Mouse (Mus musculus) gastrocnemius, postnatal 4 days (tissue): ENCODE measurements around the gene Gm10447. TPM values are rescaled to one million over a fixed set of nuclear protein-coding genes. Genes with fewer than 3 reads are reported as not detected.

ENCODE experiments used
- DNase-seq, 2 experiments: peaks; one replicate each; pipeline ENCODE4 v3.0.0; 2021 to 2022; ENCODE audit warnings: low spot score in 2 of 2, mixed read lengths in 2 of 2
- total RNA-seq, 2 experiments: library from RNA; stranded (reverse); gene quantifications; 2 replicates each; pipeline ENCODE4 v1.2.3; 2021

Gene Gm10447
- total RNA-seq, 2 experiments from 2014 or later, result not detected

DNA sequence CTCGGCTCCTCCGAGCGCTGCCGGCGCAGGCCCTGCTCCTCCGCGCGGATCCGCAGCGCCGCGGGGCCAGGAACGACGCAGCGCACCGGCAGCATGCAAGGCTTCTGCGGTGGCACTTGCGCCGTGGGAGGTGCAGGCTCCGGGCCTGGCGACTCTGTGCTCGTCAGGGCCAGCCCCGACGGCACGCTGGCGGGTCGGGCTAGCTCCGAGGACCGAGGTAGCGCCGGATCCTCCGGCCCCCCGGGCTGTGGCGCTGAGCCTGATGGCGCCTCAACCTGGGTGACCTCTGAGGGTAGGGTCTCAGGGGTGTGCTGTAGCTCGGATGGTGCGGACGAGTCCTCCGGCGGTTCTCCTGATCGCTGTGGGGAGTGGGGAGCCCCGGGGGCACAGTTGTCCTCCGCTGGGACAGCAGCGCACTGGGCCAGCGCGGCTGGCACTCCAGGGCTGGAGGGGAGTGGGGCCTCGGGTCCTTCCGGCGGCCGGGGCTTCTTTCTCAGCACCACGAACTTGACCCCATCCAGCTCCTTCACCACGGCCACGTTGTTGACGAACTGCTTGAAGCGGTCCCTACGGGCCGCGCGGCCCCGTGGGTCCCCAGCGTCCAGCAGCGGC lies 22.4 kb upstream of the Gm10447 start:
- DNase-seq, result peak in 1 of 2 experiments; percentile 26

- peak in 1 of 2 experiments; percentile 21 for DNase-seq
These were observed 21.7 kb upstream of the Gm10447 start for GRCm38 (mm10) chr11:53478383-53479170.

GRCm38 (mm10) chr11:53477833-53478232 lies 20.9 kb upstream of the Gm10447 start:
- DNase-seq, result no peak

- no peak for DNase-seq
These were observed 18.7 kb upstream of the Gm10447 start for GRCm38 (mm10) chr11:53475620-53476019.

- no peak for DNase-seq
These were observed 15.8 kb upstream of the Gm10447 start for GRCm38 (mm10) chr11:53472709-53473108.

DNA sequence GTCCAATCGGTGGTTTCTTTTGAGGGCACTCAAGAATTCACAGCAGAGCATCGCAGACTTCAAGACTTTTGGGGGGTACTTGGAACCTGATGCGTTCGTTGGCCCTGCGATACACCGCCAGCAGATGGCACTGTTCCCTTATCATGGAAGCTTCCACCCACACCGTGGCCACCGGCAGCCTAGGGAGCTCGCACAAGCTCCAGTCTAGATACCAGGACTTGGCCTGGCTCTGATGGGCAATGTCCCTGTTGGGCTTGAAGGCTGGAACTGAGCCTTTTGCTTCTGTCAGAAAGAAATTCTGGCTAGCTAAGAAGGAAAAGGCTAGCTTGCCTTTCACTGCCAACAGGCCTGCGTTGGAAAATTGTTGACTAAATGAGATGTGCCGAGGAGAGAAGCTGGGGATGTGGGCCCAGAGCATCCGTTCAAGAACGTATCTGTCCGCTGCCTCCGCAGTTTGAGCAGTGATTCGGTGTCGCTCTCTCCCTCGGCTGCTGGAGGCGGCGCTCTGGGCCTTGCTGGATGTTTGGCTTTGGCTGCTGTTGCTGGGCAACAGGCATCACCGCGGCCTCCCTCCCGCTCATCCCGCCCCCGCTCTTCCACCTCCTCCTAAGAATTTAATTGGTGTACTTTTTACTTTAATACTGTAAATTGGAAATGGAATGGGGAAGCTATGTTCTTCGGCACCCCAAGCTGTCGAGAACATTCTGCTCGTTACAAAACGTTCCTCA lies 13.2 kb upstream of the Gm10447 start, which contains the start of gene Gm9837:
Gm9837 (minus strand) TSS at position 512 of the 728 bp plus-strand sequence.
- peak; percentile 80 to 93 for DNase-seq

- no peak for DNase-seq
These were observed 12.5 kb upstream of the Gm10447 start for GRCm38 (mm10) chr11:53469294-53469967.

DNA sequence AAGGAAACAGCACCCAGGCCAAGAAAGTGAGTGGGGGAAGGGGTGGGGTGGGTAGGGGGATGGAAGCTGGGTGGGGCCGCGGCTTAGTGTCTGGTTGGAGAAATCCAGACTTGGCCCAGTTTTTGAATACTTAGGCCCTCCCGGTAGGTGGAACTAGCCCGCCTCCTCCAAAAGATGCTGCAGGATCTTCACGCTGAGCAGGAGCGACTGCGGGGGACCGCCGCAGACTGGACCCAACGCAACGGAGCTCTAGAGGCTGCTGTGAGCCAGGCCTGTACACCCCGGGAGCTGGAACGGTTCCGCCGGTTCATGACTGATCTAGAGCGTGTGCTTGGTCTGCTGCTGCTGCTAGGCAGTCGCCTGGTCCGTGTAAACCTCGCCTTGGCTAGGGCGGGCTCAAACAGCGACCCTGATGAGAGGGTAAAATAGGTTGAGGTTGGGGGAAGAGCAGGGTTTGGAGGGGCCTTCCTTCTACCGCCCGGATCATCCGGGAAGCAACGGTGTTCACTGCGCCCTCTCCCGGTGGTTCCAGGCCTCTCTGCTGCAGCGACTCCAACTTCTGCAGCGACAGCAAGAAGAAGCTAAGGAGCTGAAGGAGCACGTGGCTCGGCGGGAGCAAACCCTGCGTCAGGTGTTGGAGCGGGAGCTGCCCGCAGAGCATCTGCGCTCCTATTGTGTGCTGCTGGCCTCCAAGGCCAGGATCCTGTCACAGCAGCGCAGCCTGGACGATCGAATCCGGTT lies 9.5 kb upstream of the Gm10447 start:
- DNase-seq, result peak; percentile 69 to 86

GRCm38 (mm10) chr11:53463551-53464424 lies 6.9 kb upstream of the Gm10447 start:
- DNase-seq, result peak in 1 of 2 experiments; percentile 31

GRCm38 (mm10) chr11:53461727-53462126 lies 4.8 kb upstream of the Gm10447 start:
- DNase-seq, result no peak

DNA sequence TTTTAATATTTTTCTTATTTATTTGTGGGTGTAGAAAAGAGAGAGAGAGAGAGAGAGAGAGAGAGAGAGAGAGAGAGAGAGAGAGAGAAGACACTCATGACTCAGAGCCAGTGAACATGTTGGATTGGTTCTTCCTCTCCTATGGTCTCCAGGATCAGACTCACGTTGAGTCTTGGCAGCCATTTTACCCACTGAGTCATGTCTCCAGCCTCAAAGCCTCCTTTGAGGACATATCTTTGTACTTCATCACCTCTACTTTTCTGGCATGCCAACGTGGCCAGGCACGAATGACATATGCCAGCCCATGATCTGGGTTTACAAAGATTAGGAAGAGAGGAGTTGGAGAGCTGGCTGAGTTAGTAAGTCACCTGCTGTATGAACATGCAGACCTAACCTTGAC lies 3.3 kb upstream of the Gm10447 start:
- DNase-seq, result no peak

DNA sequence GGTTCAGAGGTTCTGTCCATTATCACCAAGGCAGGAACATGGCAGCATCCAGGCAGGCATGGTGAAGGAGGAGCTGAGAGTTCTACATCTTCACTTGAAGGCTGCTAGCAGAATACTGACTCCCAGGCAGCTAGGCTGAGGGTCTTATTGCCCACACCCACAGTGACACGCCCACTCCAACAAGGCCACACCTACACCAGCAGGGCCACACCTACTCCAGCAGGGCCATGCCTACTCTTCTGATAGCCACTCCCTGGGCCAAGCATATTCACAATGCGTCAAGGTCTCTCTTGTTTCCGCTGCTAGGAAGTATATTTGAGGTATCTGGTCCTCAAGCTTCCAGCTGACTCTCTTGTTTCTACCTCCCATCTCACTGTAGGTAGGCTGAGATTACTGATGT lies 2.1 kb upstream of the Gm10447 start:
- DNase-seq, result no peak

DNA sequence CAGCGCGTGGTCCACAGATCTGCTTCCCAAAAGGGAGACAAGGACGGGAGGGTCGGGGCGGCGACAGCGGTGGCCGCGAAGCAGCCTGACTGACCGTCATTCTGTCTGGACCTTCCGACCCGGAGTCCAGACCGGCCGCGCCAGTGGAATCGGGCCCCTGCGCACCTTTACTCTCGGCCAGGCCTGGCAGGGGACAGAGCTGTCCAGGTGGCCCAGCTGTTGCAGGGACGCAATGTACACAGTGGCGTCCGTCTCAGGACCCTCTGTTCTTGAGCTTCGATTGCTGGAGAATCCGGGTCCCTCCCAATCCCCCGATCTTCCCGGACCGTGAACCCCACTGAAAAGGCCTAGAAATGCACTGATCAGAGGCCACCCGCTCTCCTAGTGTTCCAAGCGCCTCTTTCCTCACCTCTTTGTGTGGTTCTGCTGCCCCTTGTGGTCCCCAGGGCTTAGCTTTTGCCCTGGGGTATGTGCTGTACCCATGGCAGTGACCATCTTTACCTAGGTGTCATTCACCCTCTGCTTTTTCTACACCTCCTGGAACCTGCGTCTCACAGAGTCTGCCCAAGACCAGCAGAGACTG lies 553 bp upstream of the Gm10447 start:
- DNase-seq, result no peak

DNA sequence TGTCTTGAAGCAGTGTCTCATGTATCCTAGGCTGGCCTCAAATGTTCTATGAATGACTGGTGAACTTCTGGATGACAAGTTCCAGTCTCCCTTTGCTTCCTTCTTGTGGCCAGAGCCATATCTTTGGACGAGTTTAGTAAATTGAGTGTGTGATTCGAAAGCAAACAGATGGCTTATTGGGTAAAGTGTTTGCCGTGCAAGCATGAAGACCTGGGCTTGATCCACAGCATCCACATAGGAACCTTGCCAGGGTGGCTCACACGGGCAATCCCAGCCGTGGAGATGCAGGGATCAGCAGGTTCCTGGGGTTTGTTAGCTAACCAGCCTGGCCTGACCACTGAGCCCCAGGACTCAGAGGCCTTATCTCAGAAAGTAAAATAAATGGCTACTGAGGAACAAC lies 3.9 kb downstream of the Gm10447 start:
- DNase-seq, result no peak

DNA sequence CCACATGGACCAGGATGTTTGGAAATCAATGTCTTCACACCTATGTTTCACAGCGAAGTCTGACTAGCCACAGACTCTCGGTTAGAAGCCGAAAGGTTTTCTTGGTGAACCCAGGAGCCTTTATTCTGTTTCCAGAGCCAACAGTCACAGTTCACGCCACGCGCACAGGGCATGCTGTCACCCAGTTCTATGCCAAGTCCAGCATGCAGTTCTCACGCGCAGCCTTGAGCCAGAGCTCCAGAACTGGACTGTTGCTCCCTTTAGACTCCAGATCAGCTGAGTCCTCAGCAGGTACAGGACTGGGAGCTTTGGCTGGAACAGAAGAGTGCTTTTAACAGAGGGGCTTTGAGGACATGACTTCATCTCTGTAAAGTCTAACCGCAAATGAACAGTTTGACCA lies 4.5 kb downstream of the Gm10447 start:
- no peak for DNase-seq

- no peak for DNase-seq
These were observed 5.5 kb downstream of the Gm10447 start for GRCm38 (mm10) chr11:53451361-53451760.

GRCm38 (mm10) chr11:53450070-53450705 lies 6.7 kb downstream of the Gm10447 start:
- no peak for DNase-seq

- DNase-seq, result no peak
These were observed 8.4 kb downstream of the Gm10447 start for GRCm38 (mm10) chr11:53448529-53448928.

DNA sequence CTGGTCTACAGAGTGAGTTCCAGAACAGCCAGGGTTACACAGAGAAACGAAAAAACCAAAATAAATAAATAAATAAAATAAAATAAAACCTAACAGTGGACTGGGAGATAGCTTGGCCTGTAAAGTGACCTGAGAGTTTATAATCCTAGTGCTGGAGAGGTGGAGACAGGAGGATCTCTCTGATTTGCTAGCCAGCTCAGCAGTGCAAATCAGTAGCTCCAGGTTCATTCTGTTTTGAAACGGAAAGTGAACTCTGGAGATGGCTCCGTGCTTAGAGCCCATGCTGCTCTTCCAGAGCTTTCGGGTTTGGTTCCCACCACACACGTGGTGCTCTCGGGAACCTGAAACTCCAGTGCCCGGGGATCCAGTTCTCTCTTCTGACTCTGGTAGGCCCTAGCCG lies 8.9 kb downstream of the Gm10447 start:
- no peak for DNase-seq
